Mouse (Mus musculus): ENCODE measurements around the gene 4930518I15Rik. TPM values are rescaled to one million over a fixed set of nuclear protein-coding genes. Genes with fewer than 3 reads are reported as not detected.

The 4930518I15Rik gene
- polyA plus RNA-seq, 1 experiment from 2014 or later: 7.0 TPM

DNA sequence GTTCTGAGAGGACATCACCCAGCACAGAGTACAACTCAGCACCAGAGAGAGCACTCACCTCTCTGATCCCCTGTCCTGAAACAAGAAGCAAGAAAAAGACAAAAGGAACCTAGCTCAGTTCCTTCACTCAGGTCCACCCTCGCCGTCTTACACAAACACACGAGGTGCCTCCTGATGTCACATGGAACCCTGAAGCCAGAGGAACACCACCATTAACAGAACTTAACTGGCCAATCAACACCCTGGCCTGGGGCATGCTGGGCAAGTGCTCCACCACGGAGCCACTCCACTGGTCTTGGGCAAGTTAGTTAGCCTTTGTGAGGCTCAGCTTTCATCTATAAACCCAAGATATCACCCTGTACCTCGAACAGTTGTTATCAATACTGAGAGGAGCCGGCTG lies 50.9 kb downstream of the 4930518I15Rik start:
- H3K9ac ChIP-seq (replicated peaks; ENCODE audit: low read length): no peak overlapping the region
- H3K27me3 ChIP-seq (ENCODE audit: control insufficient read depth, insufficient read depth, low read length): no peaks in the 10 kb centered on the region
- no peak for ATAC-seq (ENCODE audit: low FRiP score, low TSS enrichment)
- H3K4me3 ChIP-seq (replicated peaks; ENCODE audit: low read depth, low read length): no peak overlapping the region
- no peak overlapping the region for H3K4me2 ChIP-seq (ENCODE audit: low read length)
- no peaks in the 10 kb centered on the region for H3K36me3 ChIP-seq (ENCODE audit: control insufficient read depth, insufficient read depth, low read length)
- no peaks in the 10 kb centered on the region for H3K4me1 ChIP-seq (ENCODE audit: control insufficient read depth, insufficient read depth, low read length)
- H3K27ac ChIP-seq (replicated peaks; ENCODE audit: low read depth, low read length): no peak overlapping the region
- 81% methylated on average over 6 of the region's 6 CpGs for WGBS
- H3K9me3 ChIP-seq (ENCODE audit: control insufficient read depth, low read length): no peaks in the 10 kb centered on the region
- no peak for DNase-seq

Other genes with a start within 250 kb of the 4930518I15Rik start
- 272 and 276 TPM in 2 replicates for gene Dlgap4, start 244.2 kb downstream of the 4930518I15Rik start, polyA plus RNA-seq (2014; fragmentation: Nextera tagmentation; extraction: Ambion mirVana)
- 22.5 and 33.0 TPM in 2 replicates for gene Myl9, start 82.5 kb downstream of the 4930518I15Rik start, polyA plus RNA-seq (2014; fragmentation: Nextera tagmentation; extraction: Ambion mirVana)
- 19.3 and 25.8 TPM in 2 replicates for gene Tgif2, start 17.9 kb downstream of the 4930518I15Rik start, polyA plus RNA-seq (2014; fragmentation: Nextera tagmentation; extraction: Ambion mirVana)
- gene Rab5if, start 5.2 kb upstream of the 4930518I15Rik start, polyA plus RNA-seq (2014; fragmentation: Nextera tagmentation; extraction: Ambion mirVana): 169 and 171 TPM in 2 replicates
- gene Sla2, start 29.2 kb upstream of the 4930518I15Rik start, polyA plus RNA-seq (2014; fragmentation: Nextera tagmentation; extraction: Ambion mirVana): 0.22 TPM in 1 of 2 replicates, not detected in the other
- gene Ndrg3, start 134.1 kb upstream of the 4930518I15Rik start, polyA plus RNA-seq (2014; fragmentation: Nextera tagmentation; extraction: Ambion mirVana): 99.3 and 105 TPM in 2 replicates
- 7.6 and 13.7 TPM in 2 replicates for gene Dsn1, start 149.2 kb upstream of the 4930518I15Rik start, polyA plus RNA-seq (2014; fragmentation: Nextera tagmentation; extraction: Ambion mirVana)
- gene Soga1, start 221.3 kb upstream of the 4930518I15Rik start, polyA plus RNA-seq (2014; fragmentation: Nextera tagmentation; extraction: Ambion mirVana): 12.0 and 13.1 TPM in 2 replicates
- not detected in 2 replicates for gene Tldc2, start 229.1 kb upstream of the 4930518I15Rik start, polyA plus RNA-seq (2014; fragmentation: Nextera tagmentation; extraction: Ambion mirVana)

Measured in midbrain, embryonic 14.5 days (tissue).